Mouse (Mus musculus) liver, postnatal 0 days (tissue): Measurements from ENCODE around the gene Exoc3l. TPM values are rescaled to one million over a fixed set of nuclear protein-coding genes. Genes with fewer than 3 reads are reported as not detected.

ENCODE experiments used
- ATAC-seq: fragments of 200-750 bp; cut with Nextera tagmentation; 2 replicates; pipeline ENCODE4 v1.8.0; 2017; ENCODE audit warnings: mild to moderate bottlenecking, moderate library complexity
- DNase-seq: peaks from one replicate; pipeline ENCODE4 v3.0.0-alpha.2; 2016
- H3K27ac ChIP-seq: fragments of 300-500 bp; sonication (generic); 2 replicates; pipeline ENCODE4 v1.5.1; 2014; ENCODE audit warnings: antibody characterized with exemption, moderate library complexity, mild to moderate bottlenecking, low read depth
- H3K27me3 ChIP-seq: fragments of 300-500 bp; sonication (generic); 2 replicates; pipeline ENCODE4 v1.6.1; 2014; ENCODE audit warnings: low read length, control low read depth, mixed read lengths; ENCODE audit not compliant: insufficient read depth
- H3K36me3 ChIP-seq: fragments of 300-500 bp; sonication (generic); replicated peaks from 2 replicates; pipeline ENCODE4 v1.6.1; 2014; ENCODE audit warnings: mild to moderate bottlenecking, control low read depth, low read length, moderate library complexity, mixed read lengths; ENCODE audit not compliant: insufficient read depth
- H3K4me1 ChIP-seq: fragments of 300-500 bp; sonication (generic); 2 replicates; pipeline ENCODE4 v1.6.1; 2014; ENCODE audit warnings: antibody characterized with exemption, mild to moderate bottlenecking, control low read depth; ENCODE audit not compliant: insufficient read depth
- H3K4me2 ChIP-seq: fragments of 300-500 bp; sonication (generic); 2 replicates; pipeline ENCODE4 v1.6.1; 2014; ENCODE audit warnings: low read depth, mild to moderate bottlenecking, low read length, moderate library complexity, mixed read lengths
- H3K4me3 ChIP-seq: fragments of 300-500 bp; sonication (generic); 2 replicates; pipeline ENCODE4 v1.5.1; 2014; ENCODE audit warnings: low read depth, low read length
- H3K9ac ChIP-seq: fragments of 300-500 bp; sonication (generic); replicated peaks from 2 replicates; pipeline ENCODE4 v1.6.1; 2014; ENCODE audit warnings: mild to moderate bottlenecking, moderate library complexity
- H3K9me3 ChIP-seq: fragments of 300-500 bp; sonication (generic); 2 replicates; pipeline ENCODE4 v1.6.1; 2016; ENCODE audit warnings: mild to moderate bottlenecking, control low read depth, low read length, mixed read lengths
- CTCF ChIP-seq: sonication (generic); IDR thresholded peaks from 2 replicates; pipeline ENCODE4 v1.5.1; 2016; ENCODE audit warnings: antibody characterized with exemption, low read depth
- EP300 ChIP-seq: IDR thresholded peaks from 2 replicates; pipeline ENCODE4 v1.6.1; 2016; ENCODE audit warnings: antibody characterized with exemption, low read depth, mild to moderate bottlenecking
- WGBS: fragments of 180-500 bp; shearing (Covaris S2); extraction: QIAGEN DNeasy Blood & Tissue Kit; methylation state at CpG from one replicate; pipeline ENCODE4 v1.1.7; 2014; ENCODE audit not compliant: insufficient replicate concordance; 5-methylcytosine and 5-hydroxymethylcytosine counted together
- polyA plus RNA-seq: library from polyadenylated mRNA; unstranded; fragments of >200 nt; fragmentation: Nextera tagmentation; extraction: Ambion mirVana; gene quantifications from 2 replicates; pipeline ENCODE4 v1.2.1, GENCODE M21; 2015

Exoc3l gene
- polyA plus RNA-seq, 1 experiment from 2014 or later, result 6.6 TPM

GRCm38 (mm10) chr8:105317941-105318340 lies 22.0 kb upstream of the Exoc3l start:
- H3K9ac ChIP-seq, result no peak overlapping the region
- H3K36me3 ChIP-seq, result peaks cover 58% of the 10 kb centered on the region
- H3K4me3 ChIP-seq, result no peak overlapping the region
- H3K4me1 ChIP-seq, result peaks cover 11% of the 10 kb centered on the region; the same call in 1 of the 2 replicates
- DNase-seq (no peak), ATAC-seq (no peak)
- no peak overlapping the region for H3K4me2 ChIP-seq
- no peaks in the 10 kb centered on the region for H3K9me3 ChIP-seq
- no peak for TF ChIP-seq EP300
- no peak for TF ChIP-seq CTCF
- WGBS, result 88% methylated on average over 4 of the region's 4 CpGs
- H3K27ac ChIP-seq, result no peak overlapping the region
- no peaks in the 10 kb centered on the region for H3K27me3 ChIP-seq

GRCm38 (mm10) chr8:105315073-105315769 lies 19.3 kb upstream of the Exoc3l start:
- ATAC-seq (no peak), DNase-seq (no peak)
- peaks cover 11% of the 10 kb centered on the region; the same call in 1 of the 2 replicates for H3K4me1 ChIP-seq
- no peaks in the 10 kb centered on the region for H3K27me3 ChIP-seq
- no peak overlapping the region for H3K27ac ChIP-seq
- peaks cover 70% of the 10 kb centered on the region for H3K36me3 ChIP-seq
- 88% methylated on average over 18 of the region's 18 CpGs for WGBS
- no peak overlapping the region for H3K4me2 ChIP-seq
- H3K9ac ChIP-seq, result no peak overlapping the region
- no peak overlapping the region for H3K4me3 ChIP-seq
- TF ChIP-seq EP300 (no peak), CTCF (no peak)
- H3K9me3 ChIP-seq, result no peaks in the 10 kb centered on the region

GRCm38 (mm10) chr8:105313622-105314402 lies 17.9 kb upstream of the Exoc3l start:
- no peak overlapping the region for H3K9ac ChIP-seq
- H3K4me1 ChIP-seq, result peaks cover 7% of the 10 kb centered on the region; the same call in 1 of the 2 replicates
- DNase-seq (no peak), ATAC-seq (peak; percentile 18; the same call in 1 of the 2 replicates)
- no peak overlapping the region for H3K4me3 ChIP-seq
- H3K9me3 ChIP-seq, result no peaks in the 10 kb centered on the region
- H3K36me3 ChIP-seq, result peaks cover 75% of the 10 kb centered on the region
- H3K27ac ChIP-seq, result no peak overlapping the region; the same call in 1 of the 2 replicates
- no peaks in the 10 kb centered on the region for H3K27me3 ChIP-seq
- peak overlapping the region; percentile 15; the same call in 1 of the 2 replicates for H3K4me2 ChIP-seq
- TF ChIP-seq CTCF (no peak), EP300 (no peak)
- WGBS, result 78% methylated on average over 9 of the region's 9 CpGs

- H3K9me3 ChIP-seq, result no peaks in the 10 kb centered on the region
- no peak overlapping the region; the same call in 1 of the 2 replicates for H3K27ac ChIP-seq
- WGBS, result 69% methylated on average over 8 of the region's 8 CpGs
- H3K27me3 ChIP-seq, result no peaks in the 10 kb centered on the region
- DNase-seq (no peak), ATAC-seq (peak; percentile 60)
- TF ChIP-seq CTCF (no peak), EP300 (no peak)
- H3K9ac ChIP-seq, result no peak overlapping the region
- no peak overlapping the region for H3K4me2 ChIP-seq
- H3K4me1 ChIP-seq, result peaks cover 7% of the 10 kb centered on the region; the same call in 1 of the 2 replicates
- H3K36me3 ChIP-seq, result peaks cover 76% of the 10 kb centered on the region
- H3K4me3 ChIP-seq, result no peak overlapping the region
These were observed 17.1 kb upstream of the Exoc3l start for GRCm38 (mm10) chr8:105312891-105313481.

GRCm38 (mm10) chr8:105311718-105312117 lies 15.8 kb upstream of the Exoc3l start:
- Histone ChIP-seq H3K4me2 (no peak overlapping the region), H3K27me3 (no peaks in the 10 kb centered on the region), H3K36me3 (peaks cover 76% of the 10 kb centered on the region), H3K9me3 (no peaks in the 10 kb centered on the region), H3K4me3 (no peak overlapping the region), H3K4me1 (peaks cover 7% of the 10 kb centered on the region; the same call in 1 of the 2 replicates), H3K9ac (no peak overlapping the region), H3K27ac (no peak overlapping the region)
- TF ChIP-seq CTCF (peak; percentile 52), EP300 (peak; percentile 56; the same call in 1 of the 2 replicates)
- 59% methylated on average over 1 of the region's 1 CpGs for WGBS
- no peak for DNase-seq
- peak; percentile 64 for ATAC-seq

- H3K9ac ChIP-seq, result no peak overlapping the region
- WGBS, result 84% methylated on average over 8 of the region's 8 CpGs
- H3K27ac ChIP-seq, result no peak overlapping the region
- H3K9me3 ChIP-seq, result no peaks in the 10 kb centered on the region
- no peak for DNase-seq
- no peak for TF ChIP-seq EP300
- TF ChIP-seq CTCF, result no peak
- H3K36me3 ChIP-seq, result peaks cover 66% of the 10 kb centered on the region
- no peaks in the 10 kb centered on the region for H3K27me3 ChIP-seq
- ATAC-seq, result no peak
- H3K4me2 ChIP-seq, result no peak overlapping the region
- no peak overlapping the region for H3K4me3 ChIP-seq
- H3K4me1 ChIP-seq, result peaks cover 10% of the 10 kb centered on the region
These were observed 14.2 kb upstream of the Exoc3l start for GRCm38 (mm10) chr8:105310118-105310517.
